Mouse (Mus musculus) ES-Bruce4 (cell line): ENCODE data around the gene Pam.

Experiments used
- CTCF ChIP-seq: IDR thresholded peaks from one replicate; pipeline ENCODE4 v1.8.1; 2011; ENCODE audit warnings: low read depth, low read length
- EP300 ChIP-seq: IDR thresholded peaks from 2 replicates; pipeline ENCODE4 v1.6.1; 2011; ENCODE audit warnings: low read depth, low read length; ENCODE audit not compliant: insufficient read depth
- POLR2A ChIP-seq: IDR thresholded peaks from one replicate; pipeline ENCODE4 v1.8.1; 2011; ENCODE audit warnings: low read length; ENCODE audit not compliant: insufficient read depth

- TF ChIP-seq CTCF (no peak), POLR2A (no peak), EP300 (no peak)
Measured at GRCm38 (mm10) chr1:97931220-97931619, 164.2 kb downstream of the Pam start.
